Mouse (Mus musculus) CH12.LX (cell line): Measurements from ENCODE around the gene Hes3. TPM values are rescaled to one million over a fixed set of nuclear protein-coding genes. Genes with fewer than 3 reads are reported as not detected.

Experiments
- DNase-seq: peaks from one replicate; pipeline ENCODE4 v3.0.0-alpha.2; 2013; ENCODE audit errors: extremely low read depth
- H3K27ac ChIP-seq: 2 replicates; pipeline ENCODE4 v1.5.1; 2012; ENCODE audit warnings: low read depth, mild to moderate bottlenecking, control low read depth, moderate library complexity; ENCODE audit not compliant: insufficient read depth
- H3K27me3 ChIP-seq: replicated peaks from 2 replicates; pipeline ENCODE3; 2012; ENCODE audit warnings: inconsistent platforms
- H3K36me3 ChIP-seq, 2 experiments: replicated peaks in 1 of 2; 2 replicates each; pipeline versions ENCODE3 to v1.6.1; 2012; ENCODE audit warnings: inconsistent platforms in 1 of 2, low read length in 1 of 2, mild to moderate bottlenecking in 1 of 2, mixed read lengths in 1 of 2, moderate library complexity in 1 of 2; ENCODE audit not compliant: control insufficient read depth in 1 of 2, insufficient read depth in 1 of 2
- H3K4me1 ChIP-seq, 2 experiments: 2 replicates each; pipeline ENCODE4 v1.6.1; 2012; ENCODE audit warnings: inconsistent platforms in 1 of 2, moderate library complexity in 1 of 2; ENCODE audit not compliant: insufficient read depth in 2 of 2, control insufficient read depth in 1 of 2
- H3K4me2 ChIP-seq: 2 replicates; pipeline ENCODE4 v1.6.1; 2012; ENCODE audit warnings: low read depth, mild to moderate bottlenecking, control low read depth; ENCODE audit not compliant: poor library complexity, insufficient read depth, severe bottlenecking
- H3K4me3 ChIP-seq, 3 experiments: fragments of 150-350 bp in 1 of 3; sonication (generic) in 1 of 3; replicated peaks in 1 of 3; 2 replicates each; pipeline versions ENCODE3 to v1.5.1; 2011 to 2012; ENCODE audit warnings: low read depth in 2 of 3, low read length in 2 of 3, mild to moderate bottlenecking in 2 of 3, moderate library complexity in 2 of 3, control low read depth in 1 of 3, improper control_type of control experiment in 1 of 3, inconsistent platforms in 1 of 3, mixed read lengths in 1 of 3; ENCODE audit not compliant: poor library complexity in 1 of 3
- H3K79me2 ChIP-seq: replicated peaks from 2 replicates; pipeline ENCODE4 v1.6.1; 2012; ENCODE audit warnings: mild to moderate bottlenecking, moderate library complexity; ENCODE audit not compliant: control insufficient read depth, poor library complexity, insufficient read depth, severe bottlenecking; ENCODE audit errors: extremely low read depth
- H3K9ac ChIP-seq: 2 replicates; pipeline ENCODE4 v1.6.1; 2012; ENCODE audit warnings: low read depth, mild to moderate bottlenecking, control low read depth, moderate library complexity; ENCODE audit not compliant: insufficient read depth
- H3K9me3 ChIP-seq: replicated peaks from 2 replicates; pipeline ENCODE3; 2012; ENCODE audit warnings: low read length, inconsistent platforms, mixed read lengths
- BHLHE40 ChIP-seq: IDR thresholded peaks from 2 replicates; pipeline ENCODE4 v1.6.1; 2011; ENCODE audit warnings: mild to moderate bottlenecking, low read depth, low read length, improper control_type of control experiment
- CHD2 ChIP-seq: IDR thresholded peaks from 2 replicates; pipeline ENCODE4 v1.6.1; 2011; ENCODE audit warnings: low read length, improper control_type of control experiment
- ELF1 ChIP-seq: IDR thresholded peaks from 2 replicates; pipeline ENCODE4 v1.6.1; 2014; ENCODE audit warnings: low read depth, mild to moderate bottlenecking, inconsistent platforms, low read length, improper control_type of control experiment
- EP300 ChIP-seq: IDR thresholded peaks from 2 replicates; pipeline ENCODE4 v1.6.1; 2011; ENCODE audit warnings: low read length, improper control_type of control experiment
- GABPA ChIP-seq: IDR thresholded peaks from 2 replicates; pipeline ENCODE4 v1.6.1; 2012; ENCODE audit warnings: low read depth, low read length, improper control_type of control experiment, inconsistent platforms; ENCODE audit not compliant: insufficient replicate concordance
- JUN ChIP-seq: IDR thresholded peaks from 2 replicates; pipeline ENCODE4 v1.6.1; 2011; ENCODE audit warnings: low read depth, mild to moderate bottlenecking, low read length, improper control_type of control experiment, moderate library complexity; ENCODE audit not compliant: insufficient read depth
- KAT2A ChIP-seq: IDR thresholded peaks from 2 replicates; pipeline ENCODE4 v1.6.1; 2012; ENCODE audit warnings: low read length, improper control_type of control experiment, inconsistent platforms; ENCODE audit not compliant: insufficient replicate concordance
- MAFK ChIP-seq: IDR thresholded peaks from 2 replicates; pipeline ENCODE4 v1.6.1; 2011; ENCODE audit warnings: low read length, improper control_type of control experiment; ENCODE audit not compliant: insufficient replicate concordance
- MAZ ChIP-seq: IDR thresholded peaks from 2 replicates; pipeline ENCODE4 v1.6.1; 2012; ENCODE audit warnings: low read depth, mild to moderate bottlenecking, inconsistent platforms, low read length, improper control_type of control experiment, moderate library complexity
- MYC ChIP-seq: IDR thresholded peaks from 2 replicates; pipeline ENCODE4 v1.6.1; 2011; ENCODE audit warnings: low read depth, mild to moderate bottlenecking, improper control_type of control experiment, low read length
- NELFE ChIP-seq: IDR thresholded peaks from 2 replicates; pipeline ENCODE4 v1.6.1; 2011; ENCODE audit warnings: low read depth, low read length, improper control_type of control experiment
- POLR2A ChIP-seq: IDR thresholded peaks from 2 replicates; pipeline ENCODE4 v1.6.1; 2011; ENCODE audit warnings: low read depth, mild to moderate bottlenecking, improper control_type of control experiment, low read length
- POLR2AphosphoS2 ChIP-seq: IDR thresholded peaks from 2 replicates; pipeline ENCODE4 v1.6.1; 2011; ENCODE audit warnings: low read depth, low read length, improper control_type of control experiment
- RAD21 ChIP-seq: IDR thresholded peaks from 2 replicates; pipeline ENCODE4 v1.6.1; 2011; ENCODE audit warnings: low read depth, mild to moderate bottlenecking, low read length, improper control_type of control experiment, moderate library complexity
- UBTF ChIP-seq: IDR thresholded peaks from 2 replicates; pipeline ENCODE4 v1.6.1; 2012; ENCODE audit warnings: low read depth, mild to moderate bottlenecking, inconsistent platforms, low read length, improper control_type of control experiment, moderate library complexity
- USF1 ChIP-seq: IDR thresholded peaks from 2 replicates; pipeline ENCODE4 v1.6.1; 2014; ENCODE audit warnings: low read depth, mild to moderate bottlenecking, inconsistent platforms, low read length, improper control_type of control experiment
- ZC3H11A ChIP-seq: IDR thresholded peaks from 2 replicates; pipeline ENCODE4 v1.6.1; 2012; ENCODE audit warnings: low read depth, mild to moderate bottlenecking, inconsistent platforms, low read length, improper control_type of control experiment
- ZKSCAN1 ChIP-seq: IDR thresholded peaks from 2 replicates; pipeline ENCODE4 v1.6.1; 2012; ENCODE audit warnings: low read depth, inconsistent platforms, low read length, improper control_type of control experiment, borderline replicate concordance
- ZMIZ1 ChIP-seq: IDR thresholded peaks from 2 replicates; pipeline ENCODE4 v1.6.1; 2012; ENCODE audit warnings: low read depth, mild to moderate bottlenecking, inconsistent platforms, low read length, improper control_type of control experiment
- ZNF384 ChIP-seq: IDR thresholded peaks from 2 replicates; pipeline ENCODE4 v1.6.1; 2012; ENCODE audit warnings: low read depth, low read length, improper control_type of control experiment, inconsistent platforms
- dilution Hi-C: fragments of 300-500 bp; cut with MboI; formaldehyde crosslinking; loops from 2 replicates; pipeline ENCODE4 v1.14.3; 2020; ENCODE audit warnings: low sequenced_read_pairs; ENCODE audit not compliant: extremely low pct_unique_long_range_greater_than_20kb, extremely low pct_ligation_motif_present
- in situ Hi-C: fragments of 300-500 bp; cut with MboI; formaldehyde crosslinking; loops from 3 replicates; pipeline ENCODE4 v1.14.3; 2019; ENCODE audit warnings: low sequenced_read_pairs, low pct_ligation_motif_present, low pct_unique_long_range_greater_than_20kb, mixed read lengths
- polyA plus RNA-seq: library from polyadenylated mRNA; unstranded; fragments of >175 nt; gene quantifications from 2 replicates; pipeline ENCODE4 v1.2.1, GENCODE M21; 2012; ENCODE audit warnings: low read depth; ENCODE audit not compliant: insufficient read length
- total RNA-seq, 2 experiments: library from RNA; depleted of rRNA; stranded (reverse); fragments of 300-350 nt in 1 of 2; fragments of >200 nt in 1 of 2; gene quantifications; 2 replicates each; pipeline ENCODE4 v1.2.3; 2012 to 2014

The Hes3 gene
- total and polyA plus RNA-seq, 3 experiments: 0.17 to 0.21 TPM; not detected in 1

- Histone ChIP-seq H3K79me2 (peaks cover 5% of the 10 kb centered on the region; the same call in 1 of the 2 replicates), H3K27me3 (no peaks in the 10 kb centered on the region), H3K9ac (no peak overlapping the region), H3K36me3 (peaks cover 44 to 74% of the 10 kb centered on the region in 2 experiments), H3K4me3 (no peak overlapping the region), H3K9me3 (no peaks in the 10 kb centered on the region), H3K4me2 (no peak overlapping the region), H3K4me1 (peaks cover 9 to 25% of the 10 kb centered on the region in 2 experiments; a peak in 3 of 4 replicates), H3K27ac (no peak overlapping the region)
- dilution Hi-C loops: no loop called here
- TF ChIP-seq MAZ: no peak
- TF ChIP-seq POLR2A: no peak
- TF ChIP-seq POLR2AphosphoS2: no peak
- no peak for TF ChIP-seq EP300
- TF ChIP-seq JUN: no peak
- TF ChIP-seq ELF1: no peak
- TF ChIP-seq ZNF384: no peak
- TF ChIP-seq UBTF: no peak
- TF ChIP-seq RAD21: no peak
- TF ChIP-seq CHD2: no peak
- TF ChIP-seq BHLHE40: no peak
- TF ChIP-seq GABPA: no peak
- no peak for TF ChIP-seq MAFK
- TF ChIP-seq ZKSCAN1: no peak
- TF ChIP-seq ZMIZ1: no peak
- TF ChIP-seq KAT2A: no peak
- no peak for DNase-seq
- in situ Hi-C loops: no loop called here
Observed at GRCm38 (mm10) chr4:152302012-152302411, 10.6 kb upstream of the Hes3 start.

DNA sequence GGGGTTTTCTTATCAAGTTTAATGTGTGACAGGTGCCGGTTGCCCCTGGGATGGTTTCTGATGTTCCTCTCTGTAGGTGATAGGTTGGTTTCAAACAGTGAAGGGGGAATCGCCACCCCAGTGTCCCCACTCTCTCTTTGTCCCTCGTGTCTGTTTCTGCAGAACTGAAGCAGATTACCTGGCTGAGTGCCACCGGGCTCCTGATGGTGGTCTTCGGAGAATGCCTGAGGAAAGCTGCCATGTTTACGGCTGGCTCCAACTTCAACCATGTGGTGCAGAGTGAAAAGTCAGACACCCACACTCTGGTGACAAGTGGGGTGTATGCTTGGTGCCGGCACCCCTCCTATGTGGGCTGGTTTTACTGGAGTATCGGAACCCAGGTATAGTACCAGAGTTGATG, 8.9 kb upstream of the Hes3 start:
- Histone ChIP-seq H3K36me3 (peaks cover 44 to 62% of the 10 kb centered on the region in 2 experiments), H3K9me3 (no peaks in the 10 kb centered on the region), H3K79me2 (peaks cover 5% of the 10 kb centered on the region; the same call in 1 of the 2 replicates), H3K27ac (no peak overlapping the region), H3K4me3 (no peak overlapping the region), H3K27me3 (peaks cover under 1% of the 10 kb centered on the region), H3K4me2 (no peak overlapping the region), H3K9ac (no peak overlapping the region), H3K4me1 (peaks cover 9 to 31% of the 10 kb centered on the region in 2 experiments; a peak in 3 of 4 replicates)
- TF ChIP-seq MYC (no peak), USF1 (no peak), MAZ (no peak), ZC3H11A (no peak), NELFE (no peak), ELF1 (no peak), EP300 (no peak)
- no peak for DNase-seq
- in situ Hi-C loops (no loop called here), dilution Hi-C loops (no loop called here)
